Mouse (Mus musculus): ENCODE measurements around the gene Abhd5. TPM values are rescaled to one million over a fixed set of nuclear protein-coding genes. Genes with fewer than 3 reads are reported as not detected.

The Abhd5 gene
- polyA plus RNA-seq, 1 experiment: 296 TPM

DNA sequence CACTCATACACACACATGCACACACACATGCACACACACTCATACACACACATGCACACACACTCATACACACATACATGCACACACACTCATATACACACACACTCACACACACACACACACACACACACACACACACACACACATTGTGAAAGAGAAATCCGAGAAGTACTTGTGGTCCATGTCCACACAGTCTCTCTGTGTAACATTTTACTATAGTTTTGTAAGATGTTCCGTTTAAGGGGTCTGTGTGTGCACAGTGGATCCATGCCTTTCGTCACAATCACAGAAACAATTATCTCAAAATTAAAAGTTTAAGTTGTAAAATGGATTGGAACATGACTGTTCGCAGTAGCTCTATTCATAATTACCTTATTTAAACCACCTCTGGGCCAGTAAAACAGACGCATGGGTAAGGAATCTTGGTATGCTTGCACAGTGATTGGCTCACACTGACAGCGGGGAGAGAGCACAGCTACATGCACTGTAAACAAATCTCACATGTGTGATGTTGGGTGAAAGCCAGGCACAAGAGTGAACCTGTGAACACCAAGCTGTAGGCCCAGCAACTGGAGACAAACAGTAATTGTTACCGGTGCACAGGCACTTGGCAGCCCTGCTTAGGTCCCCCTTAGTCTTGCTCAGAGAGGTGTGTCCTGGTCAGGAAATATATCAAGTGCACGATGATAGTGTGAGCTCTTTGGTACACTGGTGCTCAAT lies 63.8 kb downstream of the Abhd5 start:
- no peak overlapping the region for H3K4me3 ChIP-seq (ENCODE audit: control insufficient read depth, low read depth, low read length)
- no peaks in the 10 kb centered on the region for H3K27me3 ChIP-seq (ENCODE audit: control insufficient read depth, insufficient read depth, low read length)
- TF ChIP-seq POLR2A (IDR thresholded peaks at IDR 0.05; ENCODE audit: control insufficient read depth, low read depth, low read length): no peak
- no peak for TF ChIP-seq CTCF (IDR thresholded peaks at IDR 0.05; ENCODE audit: control insufficient read depth, insufficient read depth, insufficient replicate concordance, low read depth, low read length)
- no peaks in the 10 kb centered on the region for H3K4me1 ChIP-seq (ENCODE audit: control insufficient read depth, insufficient read depth, low read length)
- H3K36me3 ChIP-seq (ENCODE audit: control insufficient read depth, insufficient read depth, low read length): no peaks in the 10 kb centered on the region
- no peak overlapping the region for H3K27ac ChIP-seq (ENCODE audit: control insufficient read depth, insufficient read depth, low read depth, low read length)

DNA sequence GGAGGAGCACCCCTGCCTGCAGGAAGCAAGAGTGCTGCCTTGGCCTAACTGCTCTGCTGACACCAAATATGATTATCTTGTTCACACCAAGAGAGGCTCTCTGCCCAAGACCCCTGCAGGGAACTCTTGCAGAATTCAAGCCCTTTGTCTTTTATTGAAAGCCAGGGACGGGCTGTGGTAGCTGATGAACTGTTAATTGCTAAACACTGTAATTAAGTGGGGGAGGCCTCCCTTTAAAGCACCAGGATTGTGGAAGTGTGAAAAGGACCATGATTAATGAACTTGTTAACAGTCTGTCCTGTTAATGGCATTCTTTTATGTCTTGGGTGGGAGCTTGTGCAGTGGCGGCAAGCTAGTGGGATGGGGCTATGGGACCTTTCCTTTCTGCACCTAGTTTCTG lies 65.2 kb downstream of the Abhd5 start:
- Histone ChIP-seq H3K27ac (ENCODE audit: control insufficient read depth, insufficient read depth, low read depth, low read length) (no peak overlapping the region), H3K4me1 (ENCODE audit: control insufficient read depth, insufficient read depth, low read length) (no peaks in the 10 kb centered on the region), H3K27me3 (ENCODE audit: control insufficient read depth, insufficient read depth, low read length) (no peaks in the 10 kb centered on the region), H3K4me3 (ENCODE audit: control insufficient read depth, low read depth, low read length) (no peak overlapping the region), H3K36me3 (ENCODE audit: control insufficient read depth, insufficient read depth, low read length) (no peaks in the 10 kb centered on the region)
- no peak for TF ChIP-seq POLR2A (IDR thresholded peaks at IDR 0.05; ENCODE audit: control insufficient read depth, low read depth, low read length)
- TF ChIP-seq CTCF (IDR thresholded peaks at IDR 0.05; ENCODE audit: control insufficient read depth, insufficient read depth, insufficient replicate concordance, low read depth, low read length): no peak

DNA sequence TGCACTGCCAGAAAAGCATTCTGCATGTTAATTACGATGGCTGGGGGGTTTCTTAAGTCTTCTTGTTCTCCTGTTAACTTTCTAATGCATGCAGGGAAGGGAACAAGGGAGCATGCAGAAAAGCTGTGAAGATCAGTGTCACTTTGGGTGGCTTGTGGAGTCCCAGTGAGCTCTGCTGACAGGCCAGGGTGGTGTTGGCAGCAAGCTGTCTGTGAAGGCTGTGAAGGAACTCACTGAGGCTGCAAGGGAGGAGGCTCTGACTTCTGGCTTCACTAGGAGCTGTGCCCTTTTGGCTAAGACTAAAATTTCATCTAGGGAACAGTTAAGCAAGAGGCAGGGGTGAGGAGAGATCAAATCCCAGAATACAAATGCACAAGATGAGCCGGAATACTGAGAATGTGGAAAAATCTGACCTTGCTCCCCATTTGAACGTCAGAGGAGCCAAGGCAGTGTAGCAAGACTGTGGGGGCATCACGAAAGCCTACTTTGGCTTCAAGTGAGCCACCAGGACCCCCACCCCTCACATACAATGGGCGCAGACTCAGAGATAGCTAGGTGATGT lies 68.9 kb downstream of the Abhd5 start:
- Histone ChIP-seq H3K4me3 (ENCODE audit: control insufficient read depth, low read depth, low read length) (no peak overlapping the region), H3K4me1 (ENCODE audit: control insufficient read depth, insufficient read depth, low read length) (peaks cover 5% of the 10 kb centered on the region), H3K27me3 (ENCODE audit: control insufficient read depth, insufficient read depth, low read length) (no peaks in the 10 kb centered on the region), H3K36me3 (ENCODE audit: control insufficient read depth, insufficient read depth, low read length) (no peaks in the 10 kb centered on the region), H3K27ac (ENCODE audit: control insufficient read depth, insufficient read depth, low read depth, low read length) (no peak overlapping the region)
- no peak for TF ChIP-seq POLR2A (IDR thresholded peaks at IDR 0.05; ENCODE audit: control insufficient read depth, low read depth, low read length)
- no peak for TF ChIP-seq CTCF (IDR thresholded peaks at IDR 0.05; ENCODE audit: control insufficient read depth, insufficient read depth, insufficient replicate concordance, low read depth, low read length)

DNA sequence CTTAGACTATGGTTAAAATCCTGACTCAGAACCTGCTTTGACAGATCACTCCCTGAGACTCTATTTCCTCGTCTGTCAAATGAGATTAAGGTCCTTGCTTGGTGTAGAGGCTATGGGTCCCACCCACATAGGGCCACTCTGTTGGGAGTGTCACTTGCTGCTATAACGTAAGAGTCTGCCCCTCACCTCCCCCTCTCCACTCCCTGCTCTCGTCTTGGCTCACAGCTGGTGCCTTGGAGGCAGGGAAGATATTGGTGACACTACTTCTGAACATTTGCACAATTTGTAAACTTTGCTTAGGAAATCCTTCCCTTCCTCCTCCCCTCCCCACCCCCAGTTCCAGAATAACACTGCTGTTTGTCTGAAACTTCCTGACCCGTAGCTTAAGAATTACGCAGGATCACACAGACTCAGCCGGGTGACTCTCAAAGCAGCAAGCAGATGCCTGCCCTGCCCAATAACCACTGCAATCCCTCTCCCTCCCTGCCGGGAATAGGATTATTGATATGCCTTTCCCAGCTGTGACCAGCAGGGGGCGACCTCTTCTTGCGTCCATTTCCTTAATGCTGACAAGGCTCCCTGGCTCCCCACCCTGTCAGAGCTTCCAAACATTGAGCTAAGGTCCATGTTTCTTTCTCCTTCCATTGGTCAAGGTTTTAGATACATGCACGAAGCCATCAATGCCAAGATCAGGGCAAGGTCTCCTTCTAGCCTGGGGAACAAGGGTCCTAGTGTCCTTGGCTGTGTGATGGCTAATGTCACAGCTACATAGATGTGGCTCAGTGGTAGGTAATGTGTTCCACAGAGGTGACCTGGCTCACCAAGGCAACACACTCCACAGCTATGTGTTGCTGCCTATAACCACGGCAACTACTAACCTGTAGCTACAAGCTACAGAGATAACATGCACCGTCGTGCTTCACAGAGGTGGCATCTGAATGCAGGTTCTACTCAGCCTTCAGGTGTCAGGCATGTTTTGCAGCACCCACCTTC lies 69.7 kb downstream of the Abhd5 start:
- TF ChIP-seq CTCF (IDR thresholded peaks at IDR 0.05; ENCODE audit: control insufficient read depth, insufficient read depth, insufficient replicate concordance, low read depth, low read length): peak; percentile 91
- no peak for TF ChIP-seq POLR2A (IDR thresholded peaks at IDR 0.05; ENCODE audit: control insufficient read depth, low read depth, low read length)
- no peaks in the 10 kb centered on the region for H3K36me3 ChIP-seq (ENCODE audit: control insufficient read depth, insufficient read depth, low read length)
- no peak overlapping the region for H3K4me3 ChIP-seq (ENCODE audit: control insufficient read depth, low read depth, low read length)
- no peaks in the 10 kb centered on the region for H3K27me3 ChIP-seq (ENCODE audit: control insufficient read depth, insufficient read depth, low read length)
- peaks cover 5% of the 10 kb centered on the region for H3K4me1 ChIP-seq (ENCODE audit: control insufficient read depth, insufficient read depth, low read length)
- H3K27ac ChIP-seq (ENCODE audit: control insufficient read depth, insufficient read depth, low read depth, low read length): no peak overlapping the region

- no peak overlapping the region for H3K4me3 ChIP-seq (ENCODE audit: control insufficient read depth, low read depth, low read length)
- no peak overlapping the region for H3K27ac ChIP-seq (ENCODE audit: control insufficient read depth, insufficient read depth, low read depth, low read length)
- H3K36me3 ChIP-seq (ENCODE audit: control insufficient read depth, insufficient read depth, low read length): no peaks in the 10 kb centered on the region
- TF ChIP-seq CTCF (IDR thresholded peaks at IDR 0.05; ENCODE audit: control insufficient read depth, insufficient read depth, insufficient replicate concordance, low read depth, low read length): no peak
- TF ChIP-seq POLR2A (IDR thresholded peaks at IDR 0.05; ENCODE audit: control insufficient read depth, low read depth, low read length): no peak
- H3K27me3 ChIP-seq (ENCODE audit: control insufficient read depth, insufficient read depth, low read length): no peaks in the 10 kb centered on the region
- peaks cover 5% of the 10 kb centered on the region for H3K4me1 ChIP-seq (ENCODE audit: control insufficient read depth, insufficient read depth, low read length)
These were observed 70.5 kb downstream of the Abhd5 start for GRCm38 (mm10) chr9:122421911-122422310.

- Histone ChIP-seq H3K27me3 (ENCODE audit: control insufficient read depth, insufficient read depth, low read length) (no peaks in the 10 kb centered on the region), H3K36me3 (ENCODE audit: control insufficient read depth, insufficient read depth, low read length) (no peaks in the 10 kb centered on the region), H3K4me1 (ENCODE audit: control insufficient read depth, insufficient read depth, low read length) (peaks cover 5% of the 10 kb centered on the region), H3K27ac (ENCODE audit: control insufficient read depth, insufficient read depth, low read depth, low read length) (no peak overlapping the region), H3K4me3 (ENCODE audit: control insufficient read depth, low read depth, low read length) (no peak overlapping the region)
- TF ChIP-seq POLR2A (IDR thresholded peaks at IDR 0.05; ENCODE audit: control insufficient read depth, low read depth, low read length) (no peak), CTCF (IDR thresholded peaks at IDR 0.05; ENCODE audit: control insufficient read depth, insufficient read depth, insufficient replicate concordance, low read depth, low read length) (no peak)
These were observed 71.3 kb downstream of the Abhd5 start for GRCm38 (mm10) chr9:122422706-122423105.

GRCm38 (mm10) chr9:122423146-122423545 lies 71.7 kb downstream of the Abhd5 start:
- Histone ChIP-seq H3K4me3 (ENCODE audit: control insufficient read depth, low read depth, low read length) (no peak overlapping the region), H3K4me1 (ENCODE audit: control insufficient read depth, insufficient read depth, low read length) (peaks cover 5% of the 10 kb centered on the region)

More at GRCm38 (mm10) chr9:122423146-122423545, 71.7 kb downstream of the Abhd5 start:
- Histone ChIP-seq H3K27me3 (ENCODE audit: control insufficient read depth, insufficient read depth, low read length) (no peaks in the 10 kb centered on the region), H3K27ac (ENCODE audit: control insufficient read depth, insufficient read depth, low read depth, low read length) (no peak overlapping the region), H3K36me3 (ENCODE audit: control insufficient read depth, insufficient read depth, low read length) (no peaks in the 10 kb centered on the region)
- peak; percentile 48; the same call in 1 of the 2 replicates for TF ChIP-seq CTCF (IDR thresholded peaks at IDR 0.05; ENCODE audit: control insufficient read depth, insufficient read depth, insufficient replicate concordance, low read depth, low read length)
- no peak for TF ChIP-seq POLR2A (IDR thresholded peaks at IDR 0.05; ENCODE audit: control insufficient read depth, low read depth, low read length)
